Mouse (Mus musculus): ENCODE measurements around the gene Mpped1. TPM values are rescaled to one million over a fixed set of nuclear protein-coding genes. Genes with fewer than 3 reads are reported as not detected.

Gene Mpped1
- polyA plus RNA-seq, 1 experiment from 2014 or later = 0.17 TPM

DNA sequence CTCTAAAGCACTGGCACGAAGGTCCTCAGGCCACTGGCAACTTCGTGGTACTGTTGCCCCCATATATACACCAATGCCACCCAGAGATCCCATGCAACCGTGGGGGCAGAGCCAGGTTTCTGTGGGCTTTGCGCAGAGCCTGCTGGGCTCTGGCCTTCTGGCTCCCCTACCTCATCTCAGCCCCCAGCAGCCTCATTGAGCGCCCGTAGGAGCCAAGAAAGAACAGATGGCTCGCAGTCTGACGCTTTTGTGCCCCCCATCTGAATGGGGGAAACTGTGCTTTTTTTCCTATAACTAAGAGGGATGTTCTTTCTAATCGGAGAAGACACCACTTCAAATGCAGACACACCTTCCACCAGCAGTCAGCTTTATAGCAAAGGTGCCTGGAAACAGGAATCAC lies 105.0 kb downstream of the Mpped1 start:
- no peaks in the 10 kb centered on the region for H3K36me3 ChIP-seq (ENCODE audit: control insufficient read depth, insufficient read depth)
- no peak overlapping the region for H3K9ac ChIP-seq (ENCODE audit: low read length)
- no peaks in the 10 kb centered on the region for H3K27me3 ChIP-seq (ENCODE audit: control insufficient read depth, insufficient read depth, low read length)
- no peak for ATAC-seq (replicated peaks; ENCODE audit: extremely low read depth, insufficient read depth, low FRiP score)
- no peak overlapping the region for H3K4me3 ChIP-seq (ENCODE audit: low read length)
- no peaks in the 10 kb centered on the region for H3K9me3 ChIP-seq (replicated peaks; ENCODE audit: control insufficient read depth, low read length)
- no peak overlapping the region for H3K4me2 ChIP-seq (ENCODE audit: low read depth, low read length)
- H3K27ac ChIP-seq (ENCODE audit: low read length) = no peak overlapping the region
- no peaks in the 10 kb centered on the region for H3K4me1 ChIP-seq (ENCODE audit: control insufficient read depth, insufficient read depth, low read length)
- WGBS = 79% methylated on average over 9 of the region's 9 CpGs

DNA sequence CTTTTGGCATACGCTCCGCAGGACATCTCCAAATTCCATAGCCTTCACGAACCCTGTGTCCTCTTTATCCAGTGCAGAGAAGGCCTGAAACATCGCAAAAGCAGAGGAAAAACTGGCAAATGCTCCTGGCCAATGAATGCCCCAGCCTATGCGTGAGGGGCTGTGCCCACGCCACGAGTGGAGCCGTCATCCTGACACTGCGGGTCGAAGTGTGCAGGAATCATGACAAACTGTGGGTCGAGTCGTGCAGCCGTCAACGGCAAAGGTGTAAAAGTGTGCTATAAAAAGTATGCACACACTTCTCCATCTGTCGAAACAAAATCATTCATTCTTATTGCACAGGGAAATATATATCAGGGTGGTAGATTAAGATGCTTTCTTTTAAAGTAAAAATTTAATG lies 113.6 kb downstream of the Mpped1 start:
- H3K9me3 ChIP-seq (replicated peaks; ENCODE audit: control insufficient read depth, low read length) = no peaks in the 10 kb centered on the region
- ATAC-seq (replicated peaks; ENCODE audit: extremely low read depth, insufficient read depth, low FRiP score) = no peak
- H3K9ac ChIP-seq (ENCODE audit: low read length) = no peak overlapping the region
- WGBS = 80% methylated on average over 15 of the region's 15 CpGs
- H3K27ac ChIP-seq (ENCODE audit: low read length) = no peak overlapping the region
- no peaks in the 10 kb centered on the region for H3K4me1 ChIP-seq (ENCODE audit: control insufficient read depth, insufficient read depth, low read length)
- H3K4me2 ChIP-seq (ENCODE audit: low read depth, low read length) = no peak overlapping the region
- no peak overlapping the region for H3K4me3 ChIP-seq (ENCODE audit: low read length)
- H3K36me3 ChIP-seq (ENCODE audit: control insufficient read depth, insufficient read depth) = no peaks in the 10 kb centered on the region
- 0 out of 2 replicates have a peak, but pooled peaks cover 6% of the 10 kb centered on the region for H3K27me3 ChIP-seq (ENCODE audit: control insufficient read depth, insufficient read depth, low read length)

DNA sequence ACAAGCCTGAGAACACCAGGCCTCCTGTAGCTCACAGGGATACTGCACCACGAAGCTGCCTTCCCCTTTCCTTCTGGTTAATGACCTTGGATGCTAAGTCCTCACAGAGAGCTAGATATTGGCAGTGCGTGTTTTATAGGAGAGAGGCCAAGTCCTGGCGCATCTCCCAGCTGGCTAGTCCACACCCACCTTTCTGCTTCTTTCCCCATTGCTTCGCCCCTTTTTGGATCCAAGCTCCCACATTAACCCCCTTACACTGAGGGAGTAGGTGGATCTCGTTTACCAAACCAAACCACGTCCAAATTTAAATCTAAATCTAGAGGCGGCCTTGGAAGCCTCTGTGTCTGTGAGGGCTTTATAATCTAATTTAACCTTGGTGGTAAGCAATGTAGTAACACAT lies 115.0 kb downstream of the Mpped1 start:
- ATAC-seq (replicated peaks; ENCODE audit: extremely low read depth, insufficient read depth, low FRiP score) = no peak
- 66% methylated on average over 7 of the region's 7 CpGs for WGBS
- no peak overlapping the region for H3K9ac ChIP-seq (ENCODE audit: low read length)
- H3K4me3 ChIP-seq (ENCODE audit: low read length) = no peak overlapping the region
- no peaks in the 10 kb centered on the region for H3K4me1 ChIP-seq (ENCODE audit: control insufficient read depth, insufficient read depth, low read length)
- no peaks in the 10 kb centered on the region for H3K9me3 ChIP-seq (replicated peaks; ENCODE audit: control insufficient read depth, low read length)
- 0 out of 2 replicates have a peak, but pooled peaks cover 6% of the 10 kb centered on the region for H3K27me3 ChIP-seq (ENCODE audit: control insufficient read depth, insufficient read depth, low read length)
- H3K4me2 ChIP-seq (ENCODE audit: low read depth, low read length) = no peak overlapping the region
- H3K36me3 ChIP-seq (ENCODE audit: control insufficient read depth, insufficient read depth) = no peaks in the 10 kb centered on the region
- H3K27ac ChIP-seq (ENCODE audit: low read length) = no peak overlapping the region

DNA sequence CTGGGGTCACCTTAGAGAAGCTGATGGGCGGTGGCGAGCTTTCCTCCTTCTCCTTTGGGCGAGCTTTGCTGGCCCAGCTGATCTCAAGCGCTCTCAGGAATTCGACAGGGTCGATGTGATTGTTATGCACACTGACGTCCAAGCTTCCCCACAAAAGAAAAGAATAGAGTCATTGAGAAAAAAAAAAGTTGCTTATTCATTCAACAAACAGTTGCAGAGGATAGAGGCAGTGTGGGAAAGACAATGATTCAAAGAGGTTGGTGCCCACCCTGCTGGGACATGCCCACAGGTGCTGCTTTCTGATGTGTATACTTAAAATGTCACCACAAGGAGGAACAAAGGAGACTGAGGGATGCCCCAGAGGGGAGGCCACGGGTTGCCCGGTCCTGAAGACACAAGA lies 116.7 kb downstream of the Mpped1 start:
- H3K9me3 ChIP-seq (replicated peaks; ENCODE audit: control insufficient read depth, low read length) = no peaks in the 10 kb centered on the region
- no peak overlapping the region for H3K9ac ChIP-seq (ENCODE audit: low read length)
- WGBS = 46% methylated on average over 9 of the region's 9 CpGs
- 0 out of 2 replicates have a peak, but pooled peaks cover 6% of the 10 kb centered on the region for H3K27me3 ChIP-seq (ENCODE audit: control insufficient read depth, insufficient read depth, low read length)
- no peak overlapping the region for H3K4me3 ChIP-seq (ENCODE audit: low read length)
- H3K27ac ChIP-seq (ENCODE audit: low read length) = no peak overlapping the region
- no peaks in the 10 kb centered on the region for H3K4me1 ChIP-seq (ENCODE audit: control insufficient read depth, insufficient read depth, low read length)
- H3K4me2 ChIP-seq (ENCODE audit: low read depth, low read length) = no peak overlapping the region
- no peak for ATAC-seq (replicated peaks; ENCODE audit: extremely low read depth, insufficient read depth, low FRiP score)
- H3K36me3 ChIP-seq (ENCODE audit: control insufficient read depth, insufficient read depth) = no peaks in the 10 kb centered on the region

DNA sequence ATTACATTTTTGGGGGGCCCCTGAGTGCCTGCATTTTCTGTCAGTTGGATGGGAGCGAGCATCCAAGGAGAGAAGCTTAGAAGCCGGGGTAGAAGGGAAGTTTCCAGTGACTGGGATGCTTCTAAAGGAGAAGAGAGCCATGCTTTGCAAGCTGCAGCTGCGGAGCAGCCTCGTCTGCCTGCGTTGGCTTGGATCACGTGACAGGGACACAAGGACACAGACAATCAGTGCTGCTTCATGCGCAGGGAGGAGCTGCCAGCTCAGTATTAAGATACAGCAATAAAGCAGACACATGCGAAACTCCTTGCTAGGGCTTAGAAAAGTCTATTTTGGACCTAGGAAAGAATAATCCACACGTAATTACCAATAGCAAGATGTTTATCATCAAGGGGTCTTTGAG lies 118.0 kb downstream of the Mpped1 start:
- Histone ChIP-seq H3K27ac (ENCODE audit: low read length) (no peak overlapping the region), H3K4me2 (ENCODE audit: low read depth, low read length) (no peak overlapping the region), H3K4me1 (ENCODE audit: control insufficient read depth, insufficient read depth, low read length) (no peaks in the 10 kb centered on the region), H3K9me3 (replicated peaks; ENCODE audit: control insufficient read depth, low read length) (no peaks in the 10 kb centered on the region), H3K27me3 (ENCODE audit: control insufficient read depth, insufficient read depth, low read length) (0 out of 2 replicates have a peak, but pooled peaks cover 6% of the 10 kb centered on the region), H3K36me3 (ENCODE audit: control insufficient read depth, insufficient read depth) (no peaks in the 10 kb centered on the region), H3K9ac (ENCODE audit: low read length) (no peak overlapping the region), H3K4me3 (ENCODE audit: low read length) (no peak overlapping the region)
- 59% methylated on average over 9 of the region's 9 CpGs for WGBS
- ATAC-seq (replicated peaks; ENCODE audit: extremely low read depth, insufficient read depth, low FRiP score) = no peak

DNA sequence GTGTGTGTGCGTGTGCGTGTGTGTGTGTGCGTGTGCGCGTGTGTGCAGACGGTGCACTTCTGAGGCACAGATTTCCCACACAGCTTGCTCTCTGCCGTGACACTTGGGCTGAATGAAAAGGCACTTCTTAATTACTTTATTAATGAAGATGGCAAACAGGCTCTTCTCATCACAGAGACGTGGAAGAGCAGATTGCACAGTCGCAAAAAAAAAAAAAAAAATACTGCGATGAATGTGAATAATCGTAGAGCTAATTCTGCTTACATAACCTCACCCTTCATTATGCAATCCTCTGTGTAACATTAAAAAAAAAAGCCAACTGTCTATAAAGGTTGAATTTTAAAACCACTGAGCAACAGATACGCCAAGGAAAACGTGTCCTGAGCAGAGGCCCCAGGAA lies 127.2 kb downstream of the Mpped1 start:
- ATAC-seq (replicated peaks; ENCODE audit: extremely low read depth, insufficient read depth, low FRiP score) = no peak
- 84% methylated on average over 13 of the region's 13 CpGs for WGBS

More for the DNA sequence above, 127.2 kb downstream of the Mpped1 start:
- no peak overlapping the region for H3K4me3 ChIP-seq (ENCODE audit: low read length)
- no peak overlapping the region for H3K27ac ChIP-seq (ENCODE audit: low read length)
- no peak overlapping the region for H3K4me2 ChIP-seq (ENCODE audit: low read depth, low read length)
- no peaks in the 10 kb centered on the region for H3K36me3 ChIP-seq (ENCODE audit: control insufficient read depth, insufficient read depth)
- no peaks in the 10 kb centered on the region for H3K9me3 ChIP-seq (replicated peaks; ENCODE audit: control insufficient read depth, low read length)
- no peak overlapping the region for H3K9ac ChIP-seq (ENCODE audit: low read length)
- H3K4me1 ChIP-seq (ENCODE audit: control insufficient read depth, insufficient read depth, low read length) = no peaks in the 10 kb centered on the region
- no peaks in the 10 kb centered on the region for H3K27me3 ChIP-seq (ENCODE audit: control insufficient read depth, insufficient read depth, low read length)

Other genes starting within 250 kb of the Mpped1 start
- 182 and 185 TPM in 2 replicates for gene Tspo, start 215.9 kb upstream of the Mpped1 start, polyA plus RNA-seq (2015; fragmentation: Nextera tagmentation; extraction: Ambion mirVana)
- 32.9 and 34.6 TPM in 2 replicates for gene Mcat, start 215.7 kb upstream of the Mpped1 start, polyA plus RNA-seq (2015; fragmentation: Nextera tagmentation; extraction: Ambion mirVana)
- 18.8 and 20.7 TPM in 2 replicates for gene Ttll12, start 184.3 kb upstream of the Mpped1 start, polyA plus RNA-seq (2015; fragmentation: Nextera tagmentation; extraction: Ambion mirVana)
- gene Scube1, start 54.4 kb upstream of the Mpped1 start, polyA plus RNA-seq (2015; fragmentation: Nextera tagmentation; extraction: Ambion mirVana) = 4.0 and 5.6 TPM in 2 replicates

Measured in heart, embryonic 16.5 days (tissue).